Mouse (Mus musculus) CH12.LX (cell line): ENCODE measurements at regions not wholly inside any gene's neighbourhood (a gene's known extent, or its start where the extent isn't known, plus 50 kb on each side); places are given as distances from the start of the nearest gene placed in this dataset.

Experiments used
- DNase-seq: peaks from one replicate; pipeline ENCODE4 v3.0.0-alpha.2; 2013; ENCODE audit errors: extremely low read depth
- H3K27ac ChIP-seq: 2 replicates; pipeline ENCODE4 v1.5.1; 2012; ENCODE audit warnings: low read depth, mild to moderate bottlenecking, control low read depth, moderate library complexity; ENCODE audit not compliant: insufficient read depth
- H3K27me3 ChIP-seq: replicated peaks from 2 replicates; pipeline ENCODE3; 2012; ENCODE audit warnings: inconsistent platforms
- H3K36me3 ChIP-seq, 2 experiments: replicated peaks in 1 of 2; 2 replicates each; pipeline versions ENCODE3 to v1.6.1; 2012; ENCODE audit warnings: inconsistent platforms in 1 of 2, low read length in 1 of 2, mild to moderate bottlenecking in 1 of 2, mixed read lengths in 1 of 2, moderate library complexity in 1 of 2; ENCODE audit not compliant: control insufficient read depth in 1 of 2, insufficient read depth in 1 of 2
- H3K4me1 ChIP-seq, 2 experiments: 2 replicates each; pipeline ENCODE4 v1.6.1; 2012; ENCODE audit warnings: inconsistent platforms in 1 of 2, moderate library complexity in 1 of 2; ENCODE audit not compliant: insufficient read depth in 2 of 2, control insufficient read depth in 1 of 2
- H3K4me2 ChIP-seq: 2 replicates; pipeline ENCODE4 v1.6.1; 2012; ENCODE audit warnings: low read depth, mild to moderate bottlenecking, control low read depth; ENCODE audit not compliant: poor library complexity, insufficient read depth, severe bottlenecking
- H3K4me3 ChIP-seq, 3 experiments: fragments of 150-350 bp in 1 of 3; sonication (generic) in 1 of 3; replicated peaks in 1 of 3; 2 replicates each; pipeline versions ENCODE3 to v1.5.1; 2011 to 2012; ENCODE audit warnings: low read depth in 2 of 3, low read length in 2 of 3, mild to moderate bottlenecking in 2 of 3, moderate library complexity in 2 of 3, control low read depth in 1 of 3, improper control_type of control experiment in 1 of 3, inconsistent platforms in 1 of 3, mixed read lengths in 1 of 3; ENCODE audit not compliant: poor library complexity in 1 of 3
- H3K79me2 ChIP-seq: replicated peaks from 2 replicates; pipeline ENCODE4 v1.6.1; 2012; ENCODE audit warnings: mild to moderate bottlenecking, moderate library complexity; ENCODE audit not compliant: control insufficient read depth, poor library complexity, insufficient read depth, severe bottlenecking; ENCODE audit errors: extremely low read depth
- H3K9ac ChIP-seq: 2 replicates; pipeline ENCODE4 v1.6.1; 2012; ENCODE audit warnings: low read depth, mild to moderate bottlenecking, control low read depth, moderate library complexity; ENCODE audit not compliant: insufficient read depth
- H3K9me3 ChIP-seq: replicated peaks from 2 replicates; pipeline ENCODE3; 2012; ENCODE audit warnings: low read length, inconsistent platforms, mixed read lengths
- BHLHE40 ChIP-seq: IDR thresholded peaks from 2 replicates; pipeline ENCODE4 v1.6.1; 2011; ENCODE audit warnings: mild to moderate bottlenecking, low read depth, low read length, improper control_type of control experiment
- CHD2 ChIP-seq: IDR thresholded peaks from 2 replicates; pipeline ENCODE4 v1.6.1; 2011; ENCODE audit warnings: low read length, improper control_type of control experiment
- CTCF ChIP-seq, 2 experiments: IDR thresholded peaks in 1 of 2; conservative IDR thresholded peaks in 1 of 2; 2 replicates each; pipeline ENCODE4 v1.5.1; 2011 to 2012; ENCODE audit warnings: low read depth in 2 of 2, low read length in 2 of 2, improper control_type of control experiment in 1 of 2, inconsistent platforms in 1 of 2, mild to moderate bottlenecking in 1 of 2, moderate library complexity in 1 of 2
- E2F4 ChIP-seq: IDR thresholded peaks from 2 replicates; pipeline ENCODE4 v1.6.1; 2011; ENCODE audit warnings: low read depth, low read length, improper control_type of control experiment; ENCODE audit not compliant: insufficient replicate concordance
- ELF1 ChIP-seq: IDR thresholded peaks from 2 replicates; pipeline ENCODE4 v1.6.1; 2014; ENCODE audit warnings: low read depth, mild to moderate bottlenecking, inconsistent platforms, low read length, improper control_type of control experiment
- ETS1 ChIP-seq: conservative IDR thresholded peaks from 2 replicates; pipeline ENCODE4 v1.6.1; 2012; ENCODE audit warnings: low read depth, mild to moderate bottlenecking, inconsistent platforms, low read length, improper control_type of control experiment, moderate library complexity
- GABPA ChIP-seq: IDR thresholded peaks from 2 replicates; pipeline ENCODE4 v1.6.1; 2012; ENCODE audit warnings: low read depth, low read length, improper control_type of control experiment, inconsistent platforms; ENCODE audit not compliant: insufficient replicate concordance
- JUN ChIP-seq: IDR thresholded peaks from 2 replicates; pipeline ENCODE4 v1.6.1; 2011; ENCODE audit warnings: low read depth, mild to moderate bottlenecking, low read length, improper control_type of control experiment, moderate library complexity; ENCODE audit not compliant: insufficient read depth
- MAX ChIP-seq: IDR thresholded peaks from 2 replicates; pipeline ENCODE4 v1.6.1; 2011; ENCODE audit warnings: low read length, improper control_type of control experiment
- MAZ ChIP-seq: IDR thresholded peaks from 2 replicates; pipeline ENCODE4 v1.6.1; 2012; ENCODE audit warnings: low read depth, mild to moderate bottlenecking, inconsistent platforms, low read length, improper control_type of control experiment, moderate library complexity
- MYC ChIP-seq: IDR thresholded peaks from 2 replicates; pipeline ENCODE4 v1.6.1; 2011; ENCODE audit warnings: low read depth, mild to moderate bottlenecking, improper control_type of control experiment, low read length
- NELFE ChIP-seq: IDR thresholded peaks from 2 replicates; pipeline ENCODE4 v1.6.1; 2011; ENCODE audit warnings: low read depth, low read length, improper control_type of control experiment
- POLR2AphosphoS2 ChIP-seq: IDR thresholded peaks from 2 replicates; pipeline ENCODE4 v1.6.1; 2011; ENCODE audit warnings: low read depth, low read length, improper control_type of control experiment
- RCOR1 ChIP-seq: conservative IDR thresholded peaks from 2 replicates; pipeline ENCODE4 v1.6.1; 2012; ENCODE audit warnings: low read depth, mild to moderate bottlenecking, inconsistent platforms, low read length, improper control_type of control experiment
- SIN3A ChIP-seq: IDR thresholded peaks from 2 replicates; pipeline ENCODE4 v1.6.1; 2012; ENCODE audit warnings: low read length, improper control_type of control experiment, inconsistent platforms
- TCF12 ChIP-seq: IDR thresholded peaks from 2 replicates; pipeline ENCODE4 v1.6.1; 2014; ENCODE audit warnings: low read depth, mild to moderate bottlenecking, inconsistent platforms, low read length, improper control_type of control experiment
- USF2 ChIP-seq: conservative IDR thresholded peaks from 2 replicates; pipeline ENCODE4 v1.6.1; 2011; ENCODE audit warnings: low read depth, low read length, improper control_type of control experiment
- ZC3H11A ChIP-seq: IDR thresholded peaks from 2 replicates; pipeline ENCODE4 v1.6.1; 2012; ENCODE audit warnings: low read depth, mild to moderate bottlenecking, inconsistent platforms, low read length, improper control_type of control experiment
- ZMIZ1 ChIP-seq: IDR thresholded peaks from 2 replicates; pipeline ENCODE4 v1.6.1; 2012; ENCODE audit warnings: low read depth, mild to moderate bottlenecking, inconsistent platforms, low read length, improper control_type of control experiment
- ZNF384 ChIP-seq: IDR thresholded peaks from 2 replicates; pipeline ENCODE4 v1.6.1; 2012; ENCODE audit warnings: low read depth, low read length, improper control_type of control experiment, inconsistent platforms
- dilution Hi-C: fragments of 300-500 bp; cut with MboI; formaldehyde crosslinking; loops from 2 replicates; pipeline ENCODE4 v1.14.3; 2020; ENCODE audit warnings: low sequenced_read_pairs; ENCODE audit not compliant: extremely low pct_unique_long_range_greater_than_20kb, extremely low pct_ligation_motif_present
- in situ Hi-C: fragments of 300-500 bp; cut with MboI; formaldehyde crosslinking; loops from 3 replicates; pipeline ENCODE4 v1.14.3; 2019; ENCODE audit warnings: low sequenced_read_pairs, low pct_ligation_motif_present, low pct_unique_long_range_greater_than_20kb, mixed read lengths

DNA sequence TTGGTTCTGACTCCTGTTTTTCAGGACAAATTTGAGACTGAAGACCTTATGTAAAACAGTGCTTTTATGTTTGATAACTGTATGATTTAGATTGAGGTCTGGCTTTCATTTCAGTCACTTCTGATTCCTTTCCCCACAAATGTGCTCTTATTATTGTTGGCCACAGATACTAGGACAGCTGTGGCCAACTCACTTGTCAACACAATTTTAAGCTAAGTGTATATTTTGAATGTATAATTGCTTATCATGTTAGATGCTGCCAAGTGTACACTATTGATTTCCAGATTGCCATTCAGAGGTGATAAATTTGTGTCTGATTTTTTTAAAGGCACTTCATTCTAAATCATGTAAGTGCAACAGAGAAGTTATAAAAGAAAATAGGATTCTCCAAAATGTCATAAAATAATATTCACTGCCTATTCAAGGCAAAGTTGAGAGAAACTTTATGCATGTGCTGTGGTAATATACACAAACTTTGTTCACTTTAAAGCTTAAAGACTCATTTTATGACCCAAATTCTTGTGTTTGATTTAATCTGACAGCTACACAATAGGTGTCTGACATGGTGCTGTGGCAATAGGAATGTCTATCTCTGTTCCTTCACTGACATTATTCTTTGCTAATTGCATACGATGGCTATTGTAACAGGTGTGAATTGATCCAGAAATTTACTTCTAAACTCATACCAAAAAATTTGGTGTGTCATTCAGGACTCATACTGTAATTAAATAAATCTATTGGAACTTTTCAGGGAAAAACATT, 708.1 kb upstream of the Fam84a start:
- H3K9ac ChIP-seq: no peak overlapping the region
- H3K36me3 ChIP-seq: no peaks in the 10 kb centered on the region
- in situ Hi-C loops (no loop called here), dilution Hi-C loops (no loop called here)
- H3K27me3 ChIP-seq: no peaks in the 10 kb centered on the region
- no peaks in the 10 kb centered on the region for H3K4me1 ChIP-seq
- H3K4me2 ChIP-seq: no peak overlapping the region
- no peaks in the 10 kb centered on the region for H3K9me3 ChIP-seq
- no peaks in the 10 kb centered on the region for H3K79me2 ChIP-seq
- H3K27ac ChIP-seq: no peak overlapping the region
- no peak overlapping the region for H3K4me3 ChIP-seq
- no peak for TF ChIP-seq NELFE
- TF ChIP-seq, all 38 proteins: peak for 0
- no peak for DNase-seq

DNA sequence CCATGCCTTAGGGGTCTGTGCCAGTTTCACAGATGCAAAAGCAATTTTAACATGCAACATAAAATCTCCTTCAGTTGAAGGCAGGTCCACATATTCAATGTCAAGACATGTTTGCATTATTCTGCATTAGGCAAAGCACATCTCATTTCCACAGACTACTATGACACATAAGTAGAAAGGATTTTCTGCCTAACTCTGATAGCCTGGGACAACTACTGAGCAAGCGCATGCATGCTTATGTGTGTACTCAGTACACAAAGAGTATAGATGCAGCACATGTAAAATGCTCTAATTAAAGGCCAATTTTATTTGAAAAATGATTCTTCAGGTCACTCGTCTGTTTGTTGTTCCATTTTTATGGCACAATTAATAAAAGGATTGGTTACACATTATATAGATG, 707.2 kb upstream of the Fam84a start:
- Histone ChIP-seq H3K4me3 (no peak overlapping the region), H3K27me3 (no peaks in the 10 kb centered on the region), H3K4me2 (no peak overlapping the region), H3K36me3 (no peaks in the 10 kb centered on the region), H3K4me1 (no peaks in the 10 kb centered on the region), H3K9me3 (no peaks in the 10 kb centered on the region), H3K79me2 (no peaks in the 10 kb centered on the region), H3K9ac (no peak overlapping the region), H3K27ac (no peak overlapping the region)
- no peak for DNase-seq
- in situ Hi-C loops: no loop called here
- TF ChIP-seq SIN3A (no peak), USF2 (no peak), TCF12 (no peak), CHD2 (no peak), MYC (no peak), ZMIZ1 (no peak), ELF1 (no peak), ZNF384 (no peak), RCOR1 (no peak), NELFE (no peak), MAX (no peak), ZC3H11A (no peak), MAZ (no peak), BHLHE40 (no peak), JUN (no peak), CTCF (conservative IDR thresholded peaks at IDR 0.05 in 1 of 2, IDR thresholded peaks at IDR 0.05 in 1 of 2; ENCODE audit: low read depth in 2 of 2, low read length in 2 of 2) (no peak), ETS1 (no peak), POLR2AphosphoS2 (no peak), GABPA (no peak), E2F4 (no peak)
- dilution Hi-C loops: no loop called here
